Mouse (Mus musculus): ENCODE data around the gene Olfr432. TPM values are rescaled to one million over a fixed set of nuclear protein-coding genes. Genes with fewer than 3 reads are reported as not detected.

The Olfr432 gene
- polyA plus RNA-seq, 1 experiment from 2014 or later: not detected

DNA sequence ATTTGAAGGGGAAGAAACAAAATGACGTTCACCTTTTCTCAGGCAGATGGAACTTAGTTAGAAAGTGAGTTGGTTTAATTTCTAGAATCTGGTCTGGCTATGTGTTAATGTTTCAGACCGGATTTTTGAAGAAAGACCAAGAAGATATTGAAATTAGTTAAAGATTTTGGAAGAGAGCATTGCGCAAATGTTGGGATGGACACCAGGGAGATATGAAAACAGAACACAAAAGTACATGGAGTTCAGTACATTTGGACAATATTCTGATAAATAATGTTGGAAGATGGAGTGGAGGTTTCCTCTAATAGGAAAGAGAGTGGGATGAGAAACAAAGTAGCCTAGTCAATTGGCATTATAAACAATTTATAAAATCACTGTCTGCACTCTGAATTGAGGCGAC lies 2.5 kb downstream of the Olfr432 start:
- H3K4me1 ChIP-seq: no peaks in the 10 kb centered on the region
- WGBS: 93% methylated on average over 4 of the region's 4 CpGs
- no peaks in the 10 kb centered on the region for H3K27me3 ChIP-seq (replicated peaks)
- H3K9ac ChIP-seq (replicated peaks): no peak overlapping the region
- H3K36me3 ChIP-seq: no peaks in the 10 kb centered on the region
- no peak for ATAC-seq (ENCODE audit: low FRiP score)
- no peak overlapping the region for H3K27ac ChIP-seq (replicated peaks)
- no peak overlapping the region for H3K4me3 ChIP-seq (replicated peaks)
- H3K9me3 ChIP-seq (replicated peaks): no peaks in the 10 kb centered on the region
- H3K4me2 ChIP-seq: no peak overlapping the region

DNA sequence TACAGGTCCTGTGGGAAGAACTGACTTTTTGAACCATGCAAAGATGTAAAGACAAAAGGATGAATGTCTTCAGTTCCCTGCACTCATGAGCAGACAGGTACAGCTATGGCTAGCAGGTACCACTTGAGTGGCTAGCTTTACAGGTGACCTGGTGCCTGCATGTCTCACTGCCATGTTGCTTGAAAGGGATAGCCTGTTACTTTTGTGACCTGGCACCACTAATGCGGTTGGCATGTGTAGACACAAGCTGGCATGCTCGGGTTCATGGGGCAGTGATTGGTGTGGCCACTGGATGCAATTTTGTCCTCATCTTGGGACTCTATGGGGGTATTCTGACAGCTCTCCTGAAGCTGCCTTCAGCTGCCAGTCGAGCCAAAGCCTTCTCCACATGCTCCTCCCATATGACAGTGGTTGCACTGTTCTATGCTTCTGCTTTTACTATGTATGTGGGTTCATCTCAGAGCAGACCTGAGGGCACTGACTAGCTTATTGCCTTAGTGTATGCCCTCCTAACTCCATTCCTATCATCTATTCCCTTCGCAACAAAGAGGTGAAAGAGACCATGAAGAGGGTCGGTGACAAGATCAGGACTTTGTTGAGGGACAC lies 3.0 kb downstream of the Olfr432 start:
- Histone ChIP-seq H3K9ac (replicated peaks) (no peak overlapping the region), H3K4me2 (no peak overlapping the region), H3K27ac (replicated peaks) (no peak overlapping the region), H3K4me3 (replicated peaks) (no peak overlapping the region), H3K36me3 (no peaks in the 10 kb centered on the region), H3K4me1 (no peaks in the 10 kb centered on the region), H3K27me3 (replicated peaks) (no peaks in the 10 kb centered on the region), H3K9me3 (replicated peaks) (no peaks in the 10 kb centered on the region)
- no peak for ATAC-seq (ENCODE audit: low FRiP score)
- 90% methylated on average over 5 of the region's 5 CpGs for WGBS

DNA sequence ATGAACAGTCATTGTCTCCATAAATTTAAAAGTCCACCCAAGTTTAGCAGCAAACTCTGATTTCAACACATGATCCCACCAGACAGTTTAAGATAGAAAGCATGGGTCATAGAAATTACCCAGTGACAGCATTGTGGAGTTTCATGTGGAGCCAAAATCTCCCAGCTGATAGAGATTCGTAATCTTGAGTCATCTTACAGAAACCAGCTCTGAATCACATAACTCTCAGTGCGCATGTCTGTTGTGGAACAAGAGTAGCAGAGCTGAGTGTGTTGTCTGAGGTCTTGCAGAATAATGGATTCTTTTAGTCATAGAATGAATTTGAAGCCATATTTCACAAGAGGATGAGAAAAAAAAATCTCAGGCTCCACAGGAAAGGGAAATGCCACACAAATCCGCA lies 4.0 kb downstream of the Olfr432 start:
- no peak overlapping the region for H3K27ac ChIP-seq (replicated peaks)
- 94% methylated on average over 3 of the region's 3 CpGs for WGBS
- H3K4me1 ChIP-seq: no peaks in the 10 kb centered on the region
- H3K27me3 ChIP-seq (replicated peaks): no peaks in the 10 kb centered on the region
- no peak overlapping the region for H3K4me2 ChIP-seq
- H3K9ac ChIP-seq (replicated peaks): no peak overlapping the region
- ATAC-seq (ENCODE audit: low FRiP score): no peak
- no peak overlapping the region for H3K4me3 ChIP-seq (replicated peaks)
- no peaks in the 10 kb centered on the region for H3K9me3 ChIP-seq (replicated peaks)
- H3K36me3 ChIP-seq: no peaks in the 10 kb centered on the region

DNA sequence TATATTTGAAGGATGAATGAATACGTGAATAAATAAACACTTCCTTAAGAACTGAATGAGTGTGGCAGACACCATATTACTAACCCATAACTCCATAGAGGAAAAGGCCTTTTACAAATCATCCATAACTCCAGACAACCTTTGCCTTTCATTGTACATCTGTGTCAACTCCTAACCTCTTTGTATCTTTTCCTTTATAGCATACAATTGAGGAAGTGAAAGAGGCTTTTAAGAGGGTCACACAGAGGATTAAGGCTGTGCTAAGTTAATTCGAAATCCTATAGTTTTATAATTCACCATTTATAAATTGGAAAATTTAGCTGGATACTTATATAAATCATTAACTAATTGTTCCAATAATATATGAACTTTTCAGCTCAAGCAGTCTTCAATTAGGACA lies 6.2 kb downstream of the Olfr432 start:
- H3K36me3 ChIP-seq: no peaks in the 10 kb centered on the region
- no peak overlapping the region for H3K4me3 ChIP-seq (replicated peaks)
- H3K27me3 ChIP-seq (replicated peaks): no peaks in the 10 kb centered on the region
- no peak overlapping the region for H3K9ac ChIP-seq (replicated peaks)
- H3K27ac ChIP-seq (replicated peaks): no peak overlapping the region
- ATAC-seq (ENCODE audit: low FRiP score): no peak
- no peaks in the 10 kb centered on the region for H3K4me1 ChIP-seq
- 80% methylated on average over 2 of the region's 2 CpGs for WGBS
- no peaks in the 10 kb centered on the region for H3K9me3 ChIP-seq (replicated peaks)
- no peak overlapping the region for H3K4me2 ChIP-seq

DNA sequence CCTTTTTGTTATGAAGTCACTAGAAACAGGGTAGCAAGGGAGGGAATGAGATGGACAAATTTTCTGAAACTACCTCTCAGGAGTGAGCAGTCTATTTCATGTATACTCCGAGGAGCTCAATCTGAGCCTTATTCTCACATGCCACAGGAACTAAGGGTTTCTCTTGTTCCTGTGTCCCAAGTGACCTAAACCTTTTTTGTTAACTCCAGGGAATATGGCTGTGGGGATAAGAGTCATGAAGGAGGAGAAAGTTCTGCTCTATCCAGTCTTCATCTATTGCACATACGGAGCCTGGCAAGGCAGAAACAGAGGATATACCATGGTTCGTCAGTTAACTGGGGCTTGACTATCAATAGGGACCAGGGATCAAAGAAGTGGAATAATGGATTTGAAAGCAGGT lies 17.3 kb downstream of the Olfr432 start, which contains the start of gene Olfr430:
Olfr430 (plus strand) TSS at position 301 of the 400 bp plus-strand sequence.
- ATAC-seq (ENCODE audit: low FRiP score): no peak
- H3K9me3 ChIP-seq (replicated peaks): no peaks in the 10 kb centered on the region
- H3K4me3 ChIP-seq (replicated peaks): no peak within 1 kb of the TSS
- WGBS: 92% methylated on average over 3 of the region's 3 CpGs
- H3K4me2 ChIP-seq: no peak within 1 kb of the TSS
- H3K27ac ChIP-seq (replicated peaks): no peak within 1 kb of the TSS
- no peaks in the 10 kb centered on the region for H3K4me1 ChIP-seq
- H3K27me3 ChIP-seq (replicated peaks): no peaks in the 10 kb centered on the region
- H3K36me3 ChIP-seq: no peaks in the 10 kb centered on the region
- H3K9ac ChIP-seq (replicated peaks): no peak within 1 kb of the TSS

DNA sequence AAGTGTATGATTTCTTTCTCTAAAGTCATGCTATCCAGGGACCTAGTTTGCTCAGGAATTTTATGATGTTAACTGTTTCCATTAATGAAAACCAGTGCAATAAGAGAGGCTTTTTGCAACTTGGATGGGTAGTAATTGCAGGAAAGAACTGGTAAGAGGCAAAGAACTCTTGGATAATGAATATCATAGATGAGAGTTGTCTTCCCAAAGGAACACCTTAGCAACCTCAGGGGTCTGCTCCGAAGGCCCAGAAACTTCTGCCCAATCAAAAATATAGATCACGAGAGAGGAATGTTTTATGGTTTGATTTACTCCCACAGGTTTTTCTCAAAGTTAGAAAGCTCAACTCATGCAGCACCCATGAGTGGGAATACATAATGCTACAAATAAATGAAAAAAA lies 35.0 kb downstream of the Olfr432 start, which contains the start of gene Olfr429:
Olfr429 (plus strand) TSS at position 301 of the 400 bp plus-strand sequence.
- H3K9me3 ChIP-seq (replicated peaks): no peaks in the 10 kb centered on the region
- WGBS: 91% methylated on average over 2 of the region's 2 CpGs
- H3K9ac ChIP-seq (replicated peaks): no peak within 1 kb of the TSS
- no peak for ATAC-seq (ENCODE audit: low FRiP score)
- no peak within 1 kb of the TSS for H3K27ac ChIP-seq (replicated peaks)
- no peak within 1 kb of the TSS for H3K4me3 ChIP-seq (replicated peaks)
- H3K36me3 ChIP-seq: no peaks in the 10 kb centered on the region
- H3K27me3 ChIP-seq (replicated peaks): no peaks in the 10 kb centered on the region
- H3K4me2 ChIP-seq: no peak within 1 kb of the TSS
- no peaks in the 10 kb centered on the region for H3K4me1 ChIP-seq

DNA sequence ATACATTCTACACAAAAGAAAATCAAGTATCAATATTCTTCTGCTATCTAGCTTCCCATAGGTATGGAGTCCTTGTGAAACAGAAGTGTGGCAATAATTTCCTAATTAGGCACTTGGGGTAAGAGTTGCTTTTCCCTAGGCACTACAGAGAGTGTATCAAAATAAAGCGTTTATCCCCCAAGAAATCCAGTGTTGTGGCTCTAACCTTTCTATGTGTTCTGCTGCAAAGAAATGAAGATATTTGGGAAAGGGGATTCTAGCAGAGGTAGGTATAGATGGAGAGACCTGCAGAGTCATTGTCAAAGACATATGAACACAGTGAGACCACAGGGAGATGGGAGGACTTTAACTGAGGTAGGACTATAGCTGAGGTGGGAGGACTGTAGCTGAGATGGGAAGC lies 47.6 kb downstream of the Olfr432 start, which contains the start of gene Olfr427:
Olfr427 (plus strand) TSS at position 301 of the 400 bp plus-strand sequence.
- no peak within 1 kb of the TSS for H3K27ac ChIP-seq (replicated peaks)

DNA sequence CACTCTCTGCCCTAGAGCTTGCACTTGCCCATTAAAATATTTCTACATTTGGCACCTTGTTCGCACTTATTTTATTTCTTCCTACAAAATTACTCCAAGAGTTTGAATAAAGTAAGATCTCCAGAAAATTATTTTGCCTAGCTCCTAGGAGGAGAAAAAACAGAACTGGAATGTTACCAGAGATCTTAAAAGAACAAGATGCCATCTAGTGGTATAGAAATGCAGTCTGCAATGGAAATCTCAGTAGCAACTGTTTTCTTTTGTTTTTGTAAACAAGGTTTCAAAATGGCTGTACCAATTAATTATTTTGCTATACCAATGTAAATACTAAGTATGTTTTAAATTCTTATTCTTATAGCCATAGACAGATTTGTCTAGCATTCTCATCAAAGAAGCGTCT lies 54.7 kb downstream of the Olfr432 start:
- no peaks in the 10 kb centered on the region for H3K27me3 ChIP-seq (replicated peaks)
- H3K4me3 ChIP-seq (replicated peaks): no peak overlapping the region
- no peak overlapping the region for H3K4me2 ChIP-seq
- no peaks in the 10 kb centered on the region for H3K36me3 ChIP-seq
- WGBS: 66% methylated on average over 2 of the region's 2 CpGs
- H3K9ac ChIP-seq (replicated peaks): no peak overlapping the region
- no peak overlapping the region for H3K27ac ChIP-seq (replicated peaks)
- no peaks in the 10 kb centered on the region for H3K9me3 ChIP-seq (replicated peaks)
- ATAC-seq (ENCODE audit: low FRiP score): no peak
- no peaks in the 10 kb centered on the region for H3K4me1 ChIP-seq

More for the DNA sequence above, 47.6 kb downstream of the Olfr432 start, which contains the start of gene Olfr427:
- Histone ChIP-seq H3K27me3 (replicated peaks) (no peaks in the 10 kb centered on the region), H3K9me3 (replicated peaks) (no peaks in the 10 kb centered on the region), H3K9ac (replicated peaks) (no peak within 1 kb of the TSS), H3K4me3 (replicated peaks) (no peak within 1 kb of the TSS), H3K4me1 (no peaks in the 10 kb centered on the region), H3K36me3 (no peaks in the 10 kb centered on the region), H3K4me2 (no peak within 1 kb of the TSS)
- ATAC-seq (ENCODE audit: low FRiP score): no peak
- 98% methylated on average over 1 of the region's 1 CpGs for WGBS

Other genes starting within 250 kb of the Olfr432 start
- 0.51 and 4.7 TPM in 2 replicates for gene Ifi211, start 136.2 kb upstream of the Olfr432 start, polyA plus RNA-seq (2015; fragmentation: Nextera tagmentation; extraction: Ambion mirVana)
- 1.1 and 11.7 TPM in 2 replicates for gene Mndal, start 106.7 kb upstream of the Olfr432 start, polyA plus RNA-seq (2015; fragmentation: Nextera tagmentation; extraction: Ambion mirVana)
- gene Ifi203, start 106.5 kb upstream of the Olfr432 start, polyA plus RNA-seq (2015; fragmentation: Nextera tagmentation; extraction: Ambion mirVana): 0.69 and 2.9 TPM in 2 replicates
- 0.41 TPM in 1 of 2 replicates, not detected in the other for gene Ifi202b, start 66.5 kb upstream of the Olfr432 start, polyA plus RNA-seq (2015; fragmentation: Nextera tagmentation; extraction: Ambion mirVana)
- 0.43 TPM in 1 of 2 replicates, not detected in the other for gene Ifi205, start 17.4 kb upstream of the Olfr432 start, polyA plus RNA-seq (2015; fragmentation: Nextera tagmentation; extraction: Ambion mirVana)
- gene Olfr433, start 8.5 kb upstream of the Olfr432 start, polyA plus RNA-seq (2015; fragmentation: Nextera tagmentation; extraction: Ambion mirVana): not detected in 2 replicates
- gene Olfr430, start 17.4 kb downstream of the Olfr432 start, polyA plus RNA-seq (2015; fragmentation: Nextera tagmentation; extraction: Ambion mirVana): not detected in 2 replicates
- not detected in 2 replicates for gene Olfr429, start 35.1 kb downstream of the Olfr432 start, polyA plus RNA-seq (2015; fragmentation: Nextera tagmentation; extraction: Ambion mirVana)
- gene Olfr427, start 47.7 kb downstream of the Olfr432 start, polyA plus RNA-seq (2015; fragmentation: Nextera tagmentation; extraction: Ambion mirVana): not detected in 2 replicates
- not detected in 2 replicates for gene Olfr231, start 72.0 kb downstream of the Olfr432 start, polyA plus RNA-seq (2015; fragmentation: Nextera tagmentation; extraction: Ambion mirVana)
- not detected in 2 replicates for gene Olfr424, start 82.3 kb downstream of the Olfr432 start, polyA plus RNA-seq (2015; fragmentation: Nextera tagmentation; extraction: Ambion mirVana)
- gene Olfr420, start 106.4 kb downstream of the Olfr432 start, polyA plus RNA-seq (2015; fragmentation: Nextera tagmentation; extraction: Ambion mirVana): not detected in 2 replicates
- gene Spta1, start 123.6 kb downstream of the Olfr432 start, polyA plus RNA-seq (2015; fragmentation: Nextera tagmentation; extraction: Ambion mirVana): 0.06 and 0.20 TPM in 2 replicates
- not detected in 2 replicates for gene Olfr419, start 202.9 kb downstream of the Olfr432 start, polyA plus RNA-seq (2015; fragmentation: Nextera tagmentation; extraction: Ambion mirVana)

Measured in neural tube, embryonic 15.5 days (tissue).